Mouse (Mus musculus) heart, postnatal 0 days (tissue): ENCODE results near the gene Nudt3.

Experiments used
- CTCF ChIP-seq: IDR thresholded peaks from 2 replicates; pipeline ENCODE4 v1.5.1; 2016; ENCODE audit warnings: antibody characterized with exemption, control low read depth, low read depth
- EP300 ChIP-seq: IDR thresholded peaks from 2 replicates; pipeline ENCODE4 v1.6.1; 2016; ENCODE audit warnings: antibody characterized with exemption, low read depth

DNA sequence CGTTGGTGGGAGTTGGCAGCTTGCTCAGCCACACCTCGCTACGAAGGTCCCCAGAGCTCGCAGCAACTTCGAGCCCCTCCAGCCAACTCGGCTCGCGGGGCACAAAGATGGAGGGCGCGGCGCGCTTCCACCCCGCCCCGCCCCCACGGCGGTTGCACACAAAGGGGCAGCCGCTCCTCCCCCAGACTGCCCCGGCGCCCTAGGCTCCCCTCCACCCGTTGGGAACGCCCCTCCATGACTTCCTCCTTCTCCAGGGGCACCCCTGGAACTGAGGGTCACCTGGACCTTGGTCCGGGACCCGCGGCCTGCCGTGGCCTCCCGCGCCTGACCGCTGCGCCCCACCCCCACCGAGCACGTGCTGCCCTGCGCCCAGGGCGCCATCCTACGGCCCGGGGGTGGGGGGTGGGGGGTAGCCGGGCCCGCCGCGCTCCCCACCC is 68.2 kb downstream of the Nudt3 start:
- TF ChIP-seq EP300 (no peak), CTCF (no peak)
